Mouse (Mus musculus): ENCODE measurements around the gene Nppa.
A peak's percentile ranks its signal among the peaks of the same experiment; 100 is the strongest.

Nppa gene

DNA sequence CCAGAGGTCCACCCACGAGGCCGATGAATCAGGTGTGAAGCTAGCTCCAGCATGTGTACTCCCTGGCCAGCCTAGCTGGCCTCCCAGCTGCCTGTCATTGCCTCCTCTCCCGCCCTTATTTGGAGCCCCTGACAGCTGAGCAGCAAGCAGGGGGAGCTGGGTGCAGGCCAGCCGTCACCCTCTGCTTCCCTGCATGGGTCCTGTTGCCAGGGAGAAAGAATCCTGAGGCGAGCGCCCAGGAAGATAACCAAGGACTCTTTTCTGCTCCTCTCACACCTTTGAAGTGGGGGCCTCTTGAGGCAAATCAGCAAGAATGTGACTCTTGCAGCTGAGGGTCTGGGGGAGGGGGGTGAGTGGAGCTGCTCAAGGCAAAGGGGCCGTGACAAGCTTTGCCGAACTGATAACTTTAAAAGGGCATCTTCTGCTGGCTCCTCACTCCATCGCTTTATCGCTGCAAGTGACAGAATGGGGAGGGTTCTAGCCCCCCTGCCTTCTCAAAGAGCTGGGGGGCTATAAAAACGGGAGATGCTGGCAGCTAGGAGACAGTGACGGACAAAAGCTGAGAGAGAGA lies at the start of gene Nppa:
TSS of gene Nppa (plus strand) at position 521 of the 571 bp plus-strand sequence.
- no peak for DNase-seq

DNA sequence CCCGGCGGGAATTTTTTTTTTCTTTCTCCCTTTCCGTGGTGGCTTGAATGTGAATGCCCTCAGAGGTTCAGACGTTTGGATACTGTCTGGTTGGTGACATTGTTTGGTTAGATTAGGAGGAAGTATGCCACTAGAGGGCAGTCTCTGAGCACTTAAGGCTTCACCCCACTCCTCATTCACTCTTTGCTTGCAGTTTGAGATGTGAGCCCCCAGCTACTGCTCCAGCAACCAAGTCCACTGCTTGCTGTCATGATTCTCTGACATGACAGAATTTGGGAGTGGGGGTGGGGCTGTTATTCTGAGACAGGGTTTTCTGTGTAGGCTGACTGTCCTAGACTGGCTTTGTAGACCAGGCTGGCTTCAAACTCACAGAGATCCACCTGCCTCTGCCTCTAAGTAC lies 46.9 kb upstream of the Nppa start:
- DNase-seq, result no peak

DNA sequence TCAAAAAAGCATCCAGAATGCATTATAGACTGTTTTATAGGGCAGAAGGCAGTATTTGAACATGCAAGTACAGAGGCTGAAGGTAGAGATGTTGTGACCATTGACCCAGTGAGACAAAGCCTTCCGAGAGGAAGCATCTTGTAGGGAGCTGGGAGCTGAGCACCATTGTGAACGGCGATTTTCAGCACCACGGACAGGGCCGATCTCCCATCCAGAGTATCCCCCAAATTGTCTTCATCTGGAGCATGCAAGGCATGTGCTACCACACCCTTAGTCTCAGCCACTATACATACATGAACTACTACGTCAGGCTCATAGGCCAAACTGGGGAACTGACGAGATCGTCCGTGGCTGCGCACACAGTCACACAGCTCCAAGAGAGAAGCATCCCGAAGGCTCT lies 43.4 kb upstream of the Nppa start:
- no peak for DNase-seq

DNA sequence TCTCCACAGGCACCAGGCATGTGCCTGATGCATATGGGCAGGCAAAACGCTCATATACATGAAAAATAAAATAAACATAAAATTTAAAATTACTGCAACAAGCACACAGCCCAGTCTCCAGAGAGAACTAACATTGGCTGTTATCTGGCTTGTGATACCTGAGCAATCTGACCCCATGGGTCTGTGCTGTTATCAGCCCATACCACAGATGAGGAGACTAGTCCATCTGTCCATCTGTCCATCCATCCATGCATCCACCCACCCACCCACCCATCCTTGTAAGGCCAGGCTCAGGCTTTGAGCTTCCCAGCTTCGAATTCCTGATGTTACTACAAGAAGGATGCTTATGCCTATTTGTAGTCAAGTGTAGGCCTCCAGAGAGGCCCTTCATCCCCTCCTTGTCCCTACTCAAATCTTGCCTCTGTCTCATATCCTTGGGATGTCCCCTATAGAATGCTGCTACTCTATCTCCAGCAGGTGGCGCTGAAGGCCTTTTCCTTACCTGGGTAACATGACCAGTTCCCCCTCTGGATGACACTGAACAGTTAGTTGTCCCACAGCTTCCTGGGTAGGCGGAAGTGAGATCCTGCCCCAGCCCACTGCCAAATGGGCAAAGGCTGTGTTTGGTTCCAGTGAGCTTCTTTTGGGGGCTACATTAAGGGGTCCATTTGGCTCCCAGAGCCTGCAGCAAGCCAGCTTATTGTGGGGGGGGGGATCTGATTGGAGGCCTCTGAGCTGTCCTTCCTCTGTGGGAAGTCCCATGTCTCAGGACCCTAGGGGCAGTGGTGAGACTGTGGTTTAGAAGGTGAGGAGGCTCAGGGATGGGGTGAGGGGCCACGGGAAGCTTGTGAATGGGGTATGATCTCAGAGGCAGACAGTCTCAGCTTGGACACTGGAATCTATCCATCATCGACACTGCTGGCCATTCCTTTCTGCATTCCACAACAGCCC lies 40.4 kb upstream of the Nppa start:
- DNase-seq, result peak; percentile 50

DNA sequence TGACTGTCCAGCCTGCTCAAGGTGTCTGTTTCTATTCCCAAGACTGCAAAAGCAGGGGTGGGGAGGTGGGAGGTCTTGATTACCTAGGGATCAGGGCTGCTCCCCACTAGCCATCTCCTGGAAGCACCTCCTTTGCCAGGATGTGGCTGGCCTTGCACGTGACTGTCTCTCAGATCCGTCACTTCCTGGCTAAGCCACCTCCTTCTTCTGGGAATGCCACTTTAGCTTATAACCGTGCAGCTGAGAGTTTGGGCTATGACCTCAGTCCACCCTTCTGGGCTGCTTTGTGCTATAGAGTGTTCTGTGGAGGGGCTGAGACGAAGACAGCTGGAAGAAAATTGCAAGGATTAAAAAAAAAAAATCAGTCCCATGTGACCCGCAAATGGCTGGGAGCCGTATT lies 37.7 kb upstream of the Nppa start:
- DNase-seq, result no peak

DNA sequence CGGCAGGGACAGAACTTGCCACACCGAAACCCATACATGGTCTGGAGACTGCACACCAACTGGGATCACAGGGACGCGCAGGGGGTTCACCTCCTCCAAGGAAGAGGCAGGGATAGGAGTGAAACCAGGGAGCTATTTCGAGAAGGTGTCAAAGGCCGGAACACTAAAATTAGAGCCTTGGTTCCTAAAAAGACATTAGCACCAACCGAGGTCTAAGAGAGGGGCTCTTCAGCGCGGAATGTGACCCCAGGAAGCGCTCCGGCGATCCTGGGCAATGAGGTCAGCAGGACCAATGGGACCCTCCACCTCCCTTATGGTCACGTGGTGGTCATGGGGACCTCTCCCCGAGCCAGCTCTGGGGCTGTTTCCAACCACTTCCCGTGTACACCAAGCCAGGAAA lies 36.9 kb upstream of the Nppa start:
- DNase-seq, result no peak

DNA sequence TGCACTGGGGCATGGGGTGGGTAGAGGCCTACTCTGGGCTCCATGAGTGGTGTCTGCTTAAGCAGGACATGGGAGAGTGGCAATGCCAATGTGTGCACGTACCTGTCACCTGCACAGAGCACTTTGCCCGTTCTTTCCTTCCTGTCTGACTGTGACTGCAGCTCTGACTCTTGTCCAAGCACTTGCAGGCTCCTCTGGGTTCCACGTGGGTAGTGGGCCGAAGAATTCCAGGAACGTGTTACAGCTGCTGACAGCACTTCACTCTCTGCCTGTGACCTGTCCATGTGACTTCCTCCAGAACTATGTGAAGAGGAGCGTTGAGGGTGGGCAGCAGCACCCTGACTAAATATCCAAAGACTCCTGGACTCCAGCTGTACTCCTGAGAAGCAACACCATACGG lies 34.8 kb upstream of the Nppa start:
- DNase-seq, result no peak

DNA sequence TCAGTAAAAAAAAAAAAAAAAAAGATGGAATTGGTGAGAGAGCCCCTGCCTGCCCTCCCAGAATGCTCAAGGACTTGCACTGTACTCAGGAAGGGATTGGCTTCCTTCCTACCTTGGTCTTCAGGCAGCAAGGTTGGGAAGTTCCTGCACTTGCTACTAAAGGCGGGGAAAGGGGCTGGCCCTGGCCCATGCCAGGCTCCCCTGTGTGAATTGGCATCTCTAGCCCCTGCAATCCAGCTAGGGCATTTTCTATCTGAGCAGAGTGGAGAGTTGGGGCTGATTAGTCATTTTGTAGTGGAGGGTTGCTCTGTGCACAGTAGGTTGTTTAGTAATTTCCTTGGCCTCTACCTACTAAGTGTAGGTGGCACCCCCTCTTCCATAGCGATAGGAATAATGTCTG lies 31.7 kb upstream of the Nppa start:
- DNase-seq, result no peak

DNA sequence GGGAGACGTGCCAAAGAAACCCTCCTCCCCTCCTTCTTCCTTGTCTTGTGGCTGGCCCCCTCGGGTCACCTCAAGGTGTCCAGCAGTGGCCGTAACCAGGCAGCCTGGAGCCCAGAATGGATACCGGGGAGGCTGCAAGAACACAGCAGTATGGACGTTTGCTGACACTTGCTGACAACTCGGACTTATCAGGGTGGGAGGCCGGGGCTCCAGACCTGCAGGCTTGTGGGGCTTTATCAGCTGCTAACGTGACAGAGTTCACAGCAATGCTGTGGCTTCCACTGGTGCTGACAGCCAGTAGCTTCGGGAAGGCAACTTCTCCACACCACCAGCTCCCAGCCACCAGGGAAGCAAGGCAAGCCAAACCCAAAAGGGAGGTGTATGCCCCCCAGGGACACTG lies 31.2 kb upstream of the Nppa start:
- DNase-seq, result no peak

DNA sequence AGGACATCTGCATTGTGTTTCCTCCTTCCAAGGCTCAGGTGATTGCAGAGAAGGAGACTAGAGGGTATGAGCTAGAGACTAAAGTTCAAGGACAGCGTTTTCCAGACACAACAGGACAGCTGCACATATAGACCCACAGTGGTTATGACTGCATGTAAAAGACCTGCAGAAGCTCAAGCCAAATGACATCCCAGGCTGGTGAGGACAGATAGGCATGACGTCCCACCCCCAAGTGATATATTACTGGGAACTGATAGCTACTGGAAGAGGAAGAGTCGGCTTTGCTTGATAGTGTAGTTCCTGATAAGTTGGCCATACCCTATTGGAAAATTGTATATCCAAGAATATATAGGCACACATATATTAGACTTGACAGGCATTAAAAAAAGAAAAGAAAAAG lies 24.3 kb upstream of the Nppa start:
- no peak for DNase-seq

DNA sequence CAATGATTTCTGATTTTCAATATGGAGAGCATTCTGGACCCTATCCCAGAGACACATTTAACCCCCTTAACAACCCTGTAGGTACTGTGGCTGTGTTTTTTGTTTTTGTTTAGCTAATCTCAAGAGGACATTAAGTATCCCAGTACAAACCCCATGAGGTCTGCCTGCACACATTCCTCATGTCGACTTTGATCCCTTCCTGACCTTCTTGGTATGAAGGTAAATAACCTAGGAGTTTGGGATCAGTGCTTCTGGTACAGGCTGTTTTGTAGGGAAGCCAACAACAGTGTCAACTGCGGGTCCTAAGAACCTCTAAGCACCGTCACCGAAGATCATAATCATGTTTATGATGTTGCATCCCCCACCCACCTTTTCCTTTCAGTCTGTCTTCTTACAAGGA lies 22.8 kb upstream of the Nppa start:
- no peak for DNase-seq

DNA sequence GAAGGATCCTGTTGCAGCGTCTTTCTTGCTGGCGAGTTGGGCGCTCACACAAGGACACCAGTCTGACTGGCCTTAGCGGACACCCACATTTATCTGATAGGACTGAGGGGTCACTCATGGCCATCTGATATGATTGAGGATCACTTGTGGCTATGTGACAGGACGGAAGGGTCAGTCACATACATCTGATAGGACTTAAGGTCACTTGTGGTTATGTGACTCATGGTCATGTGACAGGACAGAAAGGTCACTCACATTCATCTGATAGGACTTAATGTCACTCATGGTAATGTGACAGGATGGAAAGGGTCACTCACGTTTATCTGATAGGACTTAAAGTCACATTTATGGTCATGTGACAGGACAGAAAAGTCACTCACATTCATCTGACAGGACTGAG lies 22.1 kb upstream of the Nppa start:
- DNase-seq, result no peak

DNA sequence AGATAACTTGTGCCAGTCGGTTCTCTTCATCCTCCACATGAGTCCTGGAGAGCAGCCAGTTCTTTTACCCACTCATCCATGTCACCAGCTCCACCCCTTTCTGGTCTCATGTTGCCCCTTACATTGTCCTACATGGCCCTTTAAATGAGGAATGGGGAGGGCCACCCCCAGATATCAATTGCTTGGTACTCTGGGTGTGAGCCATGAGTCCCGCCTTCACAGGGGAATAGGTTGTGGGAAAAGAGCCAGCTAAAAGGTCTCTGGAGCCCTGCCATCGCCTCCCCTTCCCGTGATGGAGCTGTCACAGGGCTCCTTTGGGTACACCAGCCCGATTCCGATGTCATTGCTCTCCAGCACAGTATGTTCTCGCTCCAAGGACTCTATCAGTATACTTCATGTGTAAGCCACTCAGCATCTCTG lies 21.1 kb upstream of the Nppa start:
- DNase-seq, result no peak

DNA sequence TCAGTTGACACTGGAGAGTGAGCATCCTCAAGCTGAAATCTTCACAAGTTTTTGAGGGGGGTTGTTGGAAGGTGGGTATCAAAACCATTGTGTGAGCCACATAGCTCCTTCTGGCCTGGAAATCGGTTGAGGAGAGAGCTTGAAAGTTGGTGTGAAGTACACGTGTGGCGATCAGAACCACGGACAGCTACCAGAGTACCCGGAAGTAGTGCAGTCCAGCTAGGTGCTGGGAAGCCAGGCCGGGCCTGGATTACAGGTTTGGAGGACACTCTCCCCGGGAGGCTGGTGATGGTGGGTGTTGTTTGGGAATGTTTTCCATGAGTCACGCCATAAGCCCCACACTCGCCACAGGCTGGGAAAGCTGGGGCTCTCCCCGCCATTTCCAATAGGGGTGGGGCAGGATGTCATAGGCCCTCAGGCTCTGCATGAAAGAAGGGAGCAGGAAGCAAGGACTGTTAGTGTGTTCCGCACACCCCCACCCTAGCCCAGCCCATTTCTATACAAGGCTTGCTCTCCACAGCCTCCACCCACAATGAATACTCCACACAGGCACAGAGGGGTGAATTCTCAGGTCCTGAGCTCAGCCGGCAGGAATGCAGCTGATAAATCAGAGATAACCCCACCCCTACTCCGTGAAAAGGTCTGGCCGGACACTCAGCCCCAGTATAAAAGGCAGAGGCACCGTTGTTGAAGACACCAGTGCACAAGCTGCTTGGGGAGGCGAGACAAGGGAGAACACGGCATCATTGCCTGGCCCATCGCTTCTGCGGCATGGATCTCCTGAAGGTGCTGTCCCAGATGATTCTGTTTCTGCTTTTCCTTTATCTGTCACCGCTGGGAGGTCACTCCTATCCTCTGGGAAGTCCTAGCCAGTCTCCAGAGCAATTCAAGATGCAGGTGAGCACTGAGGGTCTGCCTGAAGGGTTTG lies 15.1 kb upstream of the Nppa start, which contains the start of gene Nppb:
TSS of gene Nppb (plus strand) at position 584 of the 928 bp plus-strand sequence.
- no peak for DNase-seq

DNA sequence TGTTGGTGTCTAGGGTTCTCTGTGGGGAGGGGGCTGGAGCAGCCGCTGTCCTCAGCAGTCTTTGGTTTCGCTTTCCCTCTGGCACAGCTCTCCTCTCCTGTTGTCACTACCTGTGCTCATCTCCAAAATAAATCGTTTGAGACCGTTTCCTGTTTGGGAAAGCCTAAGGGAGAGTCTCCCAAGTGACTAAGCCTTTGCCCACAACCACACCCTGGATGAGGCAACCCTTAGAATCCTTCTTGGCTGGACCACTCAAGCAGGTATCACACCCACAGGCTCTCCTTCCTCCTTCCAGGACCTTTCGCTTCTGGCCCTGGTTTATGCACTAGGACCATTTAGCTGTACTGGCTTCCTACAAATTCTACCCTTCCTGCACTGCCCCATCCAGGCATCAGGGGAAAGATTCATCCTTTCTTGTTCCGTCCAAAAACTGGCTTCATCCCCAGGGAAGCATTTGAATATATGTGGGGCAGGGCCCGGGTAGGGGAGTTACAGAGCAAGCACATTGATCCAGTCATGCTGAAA lies 6.9 kb upstream of the Nppa start:
- no peak for DNase-seq

DNA sequence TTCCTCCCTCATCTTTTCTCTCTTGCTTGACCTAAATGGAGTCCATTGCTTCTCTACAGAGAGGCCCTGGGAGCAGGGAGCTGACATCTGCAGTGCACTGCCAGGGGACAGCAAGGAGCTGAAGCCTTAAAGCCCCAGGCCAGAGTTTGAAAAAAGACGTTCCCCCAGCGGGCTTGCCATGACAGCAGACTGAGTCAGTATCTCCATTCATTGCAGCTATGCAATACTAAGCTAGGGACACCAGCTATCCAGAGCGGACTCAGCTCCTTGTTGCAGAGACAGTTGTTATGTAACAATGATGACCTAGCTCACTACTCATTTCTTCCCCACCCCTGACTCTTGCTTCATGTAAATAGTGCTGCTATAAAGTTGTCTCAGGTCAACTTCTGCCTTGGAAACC lies 5.2 kb upstream of the Nppa start:
- DNase-seq, result no peak

DNA sequence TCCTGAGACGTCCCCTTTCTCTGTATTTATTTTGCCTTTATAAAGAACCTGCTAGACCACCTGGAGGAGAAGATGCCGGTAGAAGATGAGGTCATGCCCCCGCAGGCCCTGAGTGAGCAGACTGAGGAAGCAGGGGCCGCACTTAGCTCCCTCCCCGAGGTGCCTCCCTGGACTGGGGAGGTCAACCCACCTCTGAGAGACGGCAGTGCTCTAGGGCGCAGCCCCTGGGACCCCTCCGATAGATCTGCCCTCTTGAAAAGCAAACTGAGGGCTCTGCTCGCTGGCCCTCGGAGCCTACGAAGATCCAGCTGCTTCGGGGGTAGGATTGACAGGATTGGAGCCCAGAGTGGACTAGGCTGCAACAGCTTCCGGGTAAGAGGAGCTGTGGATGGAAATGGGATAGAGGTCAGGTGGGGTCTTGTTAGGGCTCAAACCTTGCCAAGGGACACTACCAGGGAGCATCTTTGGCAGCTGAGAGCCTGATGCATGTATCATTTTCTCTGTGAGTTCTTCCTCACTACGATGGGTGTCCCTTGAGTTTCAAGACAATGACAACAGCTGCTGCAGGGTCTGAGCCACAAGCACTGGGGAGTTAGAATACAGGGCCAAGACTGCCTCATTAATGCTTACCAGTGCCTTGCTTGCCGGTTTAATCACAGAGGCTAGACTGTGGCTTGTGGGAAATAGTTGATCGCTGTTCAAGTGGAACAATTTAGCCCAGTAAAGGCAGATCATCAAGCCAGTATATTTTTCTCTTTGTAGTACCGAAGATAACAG lies 679 bp downstream of the Nppa start:
- DNase-seq, result no peak

DNA sequence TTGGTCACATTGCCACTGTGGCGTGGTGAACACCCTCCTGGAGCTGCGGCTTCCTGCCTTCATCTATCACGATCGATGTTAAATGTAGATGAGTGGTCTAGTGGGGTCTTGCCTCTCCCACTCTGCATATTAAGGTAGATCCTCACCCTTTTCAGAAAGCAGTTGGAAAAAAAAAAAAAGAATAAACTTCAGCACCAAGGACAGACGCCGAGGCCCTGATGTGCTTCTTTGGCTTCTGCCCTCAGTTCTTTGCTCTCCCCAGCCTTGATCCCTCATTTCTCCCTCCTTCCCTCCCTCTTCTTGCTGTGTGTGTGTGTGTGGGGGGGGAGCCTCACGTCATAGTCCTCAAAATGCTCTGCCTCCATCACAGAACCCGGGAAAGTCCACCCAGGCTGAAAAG lies 1.3 kb downstream of the Nppa start:
- DNase-seq, result no peak

DNA sequence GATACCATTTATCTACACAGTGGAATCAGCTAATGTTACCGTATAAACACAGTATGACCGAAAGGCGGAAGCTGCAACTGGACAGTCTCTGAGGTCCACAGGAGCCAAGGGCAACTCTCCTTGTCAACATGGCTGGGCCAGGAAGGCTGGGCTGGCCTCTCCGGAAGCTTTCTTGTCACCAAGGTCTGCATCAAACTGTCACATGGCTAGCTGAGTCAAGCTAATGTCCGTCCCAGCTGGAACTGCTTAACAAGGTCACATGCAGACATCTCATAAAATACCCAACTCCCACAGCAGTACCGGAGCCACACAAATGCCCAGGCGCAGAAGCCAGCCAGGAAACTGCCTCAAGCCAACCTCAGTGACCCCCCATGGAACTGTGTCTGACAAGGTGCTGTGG lies 3.8 kb downstream of the Nppa start:
- no peak for DNase-seq

DNA sequence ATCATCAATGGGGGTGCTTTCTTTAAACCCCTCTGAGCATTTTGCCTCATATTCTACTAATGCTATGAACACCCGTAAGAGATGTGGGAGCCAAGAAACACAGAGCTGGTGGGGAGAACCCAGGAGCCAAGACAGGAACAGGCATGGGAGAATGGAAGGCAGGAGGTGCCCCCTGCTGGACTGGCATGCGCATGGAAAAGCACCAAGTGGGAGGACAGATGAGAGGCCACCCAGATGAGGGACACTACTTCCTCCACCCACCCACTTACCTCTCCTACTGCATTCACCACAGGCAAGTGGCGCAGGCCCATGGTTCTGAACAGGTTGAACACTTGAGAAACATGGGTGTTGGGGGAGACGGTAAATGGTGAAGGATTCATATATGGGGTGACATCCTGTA lies 7.9 kb downstream of the Nppa start:
- DNase-seq, result peak; percentile 26

DNA sequence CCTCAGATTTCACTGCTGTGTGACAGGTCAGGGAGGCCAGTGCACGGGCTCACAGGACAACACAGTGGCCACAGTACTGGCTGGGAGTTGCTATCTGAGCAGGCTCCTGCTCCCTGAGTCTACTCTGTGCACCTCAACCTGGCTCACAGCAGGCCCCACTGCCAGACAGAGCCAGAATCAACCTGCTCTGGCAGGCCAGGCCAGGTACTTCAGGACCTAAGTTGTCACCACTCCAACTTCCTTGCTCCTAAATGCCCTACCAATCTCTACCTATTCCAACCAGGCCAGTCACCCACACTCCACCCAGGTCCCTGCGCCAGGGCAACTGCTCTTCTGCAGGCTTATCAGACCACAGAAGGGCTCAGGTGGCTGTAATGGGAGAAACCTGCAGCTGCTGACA lies 9.1 kb downstream of the Nppa start:
- no peak for DNase-seq

DNA sequence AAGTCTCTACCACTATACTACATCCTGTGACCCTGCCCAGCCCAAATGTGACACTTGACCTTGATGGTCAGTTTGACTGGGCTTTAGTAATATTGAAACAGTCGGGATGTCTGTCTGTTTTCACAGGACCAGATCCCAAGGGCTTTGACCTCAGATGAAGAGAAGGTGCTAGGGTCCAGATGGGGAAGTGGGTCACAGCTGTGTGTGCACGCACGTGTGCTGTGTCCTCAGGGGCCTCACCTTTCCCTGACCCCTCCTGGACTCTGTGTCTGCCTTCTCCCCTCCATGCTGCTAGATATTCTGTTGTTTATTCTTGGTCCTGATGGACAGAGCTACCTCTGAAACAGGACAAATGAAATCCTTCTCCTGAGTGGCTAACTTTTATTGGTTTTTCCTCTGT lies 10.8 kb downstream of the Nppa start:
- no peak for DNase-seq

Data from cerebellum, adult 9-10 months (tissue).